Mouse (Mus musculus) embryonic facial prominence, embryonic 15.5 days (tissue): Measurements from ENCODE around the gene Elof1. TPM values are rescaled to one million over a fixed set of nuclear protein-coding genes. Genes with fewer than 3 reads are reported as not detected.

Source experiments
- ATAC-seq: fragments of 200-750 bp; cut with Nextera tagmentation; 2 replicates; pipeline ENCODE4 v1.8.0; 2017; ENCODE audit warnings: low read depth, moderate TSS enrichment; ENCODE audit not compliant: insufficient number of reproducible peaks, low FRiP score, low TSS enrichment
- H3K27ac ChIP-seq: fragments of 300-500 bp; sonication (generic); replicated peaks from 2 replicates; pipeline ENCODE4 v1.5.1; 2015; ENCODE audit warnings: mild to moderate bottlenecking, inconsistent platforms
- H3K27me3 ChIP-seq: fragments of 300-500 bp; sonication (generic); 2 replicates; pipeline ENCODE4 v1.6.1; 2015; ENCODE audit warnings: inconsistent platforms
- H3K36me3 ChIP-seq: fragments of 300-500 bp; sonication (generic); 2 replicates; pipeline ENCODE4 v1.6.1; 2015; ENCODE audit warnings: mild to moderate bottlenecking, inconsistent platforms
- H3K4me1 ChIP-seq: fragments of 300-500 bp; sonication (generic); 2 replicates; pipeline ENCODE4 v1.6.1; 2015; ENCODE audit warnings: inconsistent platforms
- H3K4me2 ChIP-seq: fragments of 300-500 bp; sonication (generic); replicated peaks from 2 replicates; pipeline ENCODE4 v1.6.1; 2015; ENCODE audit warnings: mild to moderate bottlenecking, inconsistent platforms
- H3K4me3 ChIP-seq: fragments of 300-500 bp; sonication (generic); replicated peaks from 2 replicates; pipeline ENCODE4 v1.5.1; 2015; ENCODE audit warnings: mild to moderate bottlenecking, inconsistent platforms
- H3K9ac ChIP-seq: fragments of 300-500 bp; sonication (generic); 2 replicates; pipeline ENCODE4 v1.6.1; 2015; ENCODE audit warnings: inconsistent platforms
- H3K9me3 ChIP-seq: fragments of 300-500 bp; sonication (generic); replicated peaks from 2 replicates; pipeline ENCODE4 v1.6.1; 2016; ENCODE audit warnings: inconsistent platforms
- WGBS: fragments of 180-500 bp; shearing (Covaris S2); methylation state at CpG from one replicate; pipeline ENCODE4 v1.1.7; 2015; 5-methylcytosine and 5-hydroxymethylcytosine counted together
- polyA plus RNA-seq: library from polyadenylated mRNA; unstranded; fragments of >200 nt; fragmentation: Nextera tagmentation; extraction: Ambion mirVana; gene quantifications from 2 replicates; pipeline ENCODE4 v1.2.1, GENCODE M21; 2015

Gene Elof1
- polyA plus RNA-seq: 202 and 226 TPM in 2 replicates

- Histone ChIP-seq H3K4me3 (peak within 1 kb of the TSS; percentile 90), H3K9ac (peak within 1 kb of the TSS; percentile 95), H3K27ac (peak within 1 kb of the TSS; percentile 82), H3K36me3 (peaks cover 22% of the 10 kb centered on the region), H3K9me3 (no peaks in the 10 kb centered on the region), H3K27me3 (no peaks in the 10 kb centered on the region), H3K4me1 (peaks cover 15% of the 10 kb centered on the region), H3K4me2 (peak within 1 kb of the TSS; percentile 85)
- peak; percentile 89 for ATAC-seq
- under 1% methylated on average over 52 of the region's 52 CpGs for WGBS
Measured at GRCm38 (mm10) chr9:22116740-22117426, at the start of gene Elof1. Gene Elof1, minus strand, starts transcription at chr9:22117172.

- no peaks in the 10 kb centered on the region for H3K36me3 ChIP-seq
- ATAC-seq: no peak
- no peak overlapping the region for H3K9ac ChIP-seq
- H3K27me3 ChIP-seq: no peaks in the 10 kb centered on the region
- no peak overlapping the region for H3K4me3 ChIP-seq
- WGBS: 91% methylated on average over 10 of the region's 10 CpGs
- H3K4me2 ChIP-seq: no peak overlapping the region
- H3K9me3 ChIP-seq: 0 out of 2 replicates have a peak, but pooled peaks cover 6% of the 10 kb centered on the region
- H3K4me1 ChIP-seq: no peaks in the 10 kb centered on the region
- H3K27ac ChIP-seq: no peak overlapping the region
Measured at GRCm38 (mm10) chr9:22166686-22167085, 49.7 kb upstream of the Elof1 start.

DNA sequence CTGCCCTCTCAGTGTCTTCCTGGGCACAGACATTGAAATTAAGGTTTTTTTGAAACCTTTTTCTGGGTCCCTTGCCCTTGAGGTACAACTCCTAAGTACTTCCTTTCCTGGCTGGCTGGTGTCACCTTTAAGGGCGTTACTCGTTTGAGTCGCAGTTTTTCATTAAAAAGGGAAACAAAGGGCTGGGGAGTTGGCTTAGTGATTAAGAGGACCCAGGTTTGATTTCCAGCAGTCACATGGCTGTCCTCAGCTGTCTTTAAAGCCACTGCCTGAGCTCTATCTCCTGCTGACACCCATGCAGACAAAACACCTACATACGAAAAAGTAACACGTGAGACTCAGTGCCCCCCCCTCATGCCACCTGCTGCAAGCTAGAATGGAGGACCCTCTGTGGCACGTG lies 49.0 kb upstream of the Elof1 start:
- Histone ChIP-seq H3K27me3 (no peaks in the 10 kb centered on the region), H3K27ac (no peak overlapping the region), H3K36me3 (no peaks in the 10 kb centered on the region), H3K4me2 (no peak overlapping the region), H3K9ac (no peak overlapping the region), H3K4me1 (no peaks in the 10 kb centered on the region), H3K4me3 (no peak overlapping the region), H3K9me3 (0 out of 2 replicates have a peak, but pooled peaks cover 6% of the 10 kb centered on the region)
- no peak for ATAC-seq
- WGBS: 48% methylated on average over 6 of the region's 6 CpGs

DNA sequence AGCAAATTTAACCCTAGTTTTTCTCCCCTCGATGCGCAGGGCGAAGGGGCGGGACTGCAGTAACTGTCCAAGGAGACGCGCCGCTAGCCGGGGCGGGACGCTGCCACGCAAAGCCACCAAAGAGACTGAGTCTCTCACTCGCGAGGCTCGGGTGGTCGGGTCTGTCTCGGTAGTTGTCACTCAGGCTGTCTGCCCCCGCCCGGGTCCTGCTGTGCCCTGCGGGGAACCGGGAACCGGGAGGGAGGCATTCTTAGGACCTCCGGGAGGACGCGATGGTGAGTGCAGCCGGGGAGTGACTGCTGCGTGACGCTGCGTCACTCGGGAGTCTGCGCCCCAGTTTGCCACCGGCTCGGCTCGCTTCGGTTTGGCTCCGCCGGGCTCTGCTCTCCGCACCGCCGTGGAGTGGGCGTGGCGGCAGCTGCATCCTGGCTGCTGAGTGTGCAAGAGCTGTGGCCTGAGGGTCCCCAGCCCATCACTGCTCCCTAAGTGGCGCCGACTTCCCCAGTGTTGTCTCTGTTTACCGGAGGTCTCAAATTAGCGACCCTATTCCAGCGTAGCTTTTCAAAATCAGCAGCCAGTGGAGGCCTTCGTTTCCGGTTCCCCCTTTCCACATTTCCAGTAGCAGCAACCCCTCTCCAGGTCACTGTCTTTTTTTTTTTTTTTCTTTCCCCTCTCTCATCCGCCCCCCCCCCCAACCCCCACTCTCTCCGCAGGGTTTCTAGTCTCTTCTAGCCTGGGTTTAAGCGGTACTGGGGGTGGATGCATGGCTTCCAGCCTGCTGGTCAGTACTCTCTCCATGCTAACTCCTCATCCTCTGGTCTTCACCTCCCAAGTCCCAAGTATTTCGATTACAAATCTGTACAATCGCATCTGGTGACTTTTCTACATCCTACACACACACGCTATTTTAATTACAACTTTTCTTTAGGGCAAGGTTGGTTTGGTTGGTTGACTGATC lies 48.0 kb upstream of the Elof1 start:
- Histone ChIP-seq H3K36me3 (no peaks in the 10 kb centered on the region), H3K4me2 (peak overlapping the region; percentile 93), H3K27me3 (no peaks in the 10 kb centered on the region), H3K4me3 (peak overlapping the region; percentile 59), H3K27ac (no peak overlapping the region; the same call in 1 of the 2 replicates), H3K9me3 (0 out of 2 replicates have a peak, but pooled peaks cover 6% of the 10 kb centered on the region), H3K9ac (peak overlapping the region; percentile 63), H3K4me1 (no peaks in the 10 kb centered on the region)
- WGBS: 2% methylated on average over 54 of the region's 54 CpGs
- peak; percentile 69; the same call in 1 of the 2 replicates for ATAC-seq

GRCm38 (mm10) chr9:22162912-22163311 lies 45.9 kb upstream of the Elof1 start:
- WGBS: 79% methylated on average over 7 of the region's 7 CpGs
- H3K4me1 ChIP-seq: peaks cover 3% of the 10 kb centered on the region; the same call in 1 of the 2 replicates
- H3K9ac ChIP-seq: no peak overlapping the region
- no peak overlapping the region for H3K4me3 ChIP-seq
- no peak overlapping the region for H3K4me2 ChIP-seq
- no peak overlapping the region for H3K27ac ChIP-seq
- 0 out of 2 replicates have a peak, but pooled peaks cover 6% of the 10 kb centered on the region for H3K9me3 ChIP-seq
- no peak for ATAC-seq
- no peaks in the 10 kb centered on the region for H3K27me3 ChIP-seq
- H3K36me3 ChIP-seq: 0 out of 2 replicates have a peak, but pooled peaks cover 9% of the 10 kb centered on the region

GRCm38 (mm10) chr9:22162305-22162704 lies 45.3 kb upstream of the Elof1 start:
- H3K4me2 ChIP-seq: no peak overlapping the region
- no peak overlapping the region for H3K4me3 ChIP-seq
- no peak overlapping the region for H3K9ac ChIP-seq
- 81% methylated on average over 9 of the region's 9 CpGs for WGBS
- H3K27ac ChIP-seq: no peak overlapping the region
- no peak for ATAC-seq
- H3K27me3 ChIP-seq: no peaks in the 10 kb centered on the region
- H3K4me1 ChIP-seq: peaks cover 9% of the 10 kb centered on the region
- 0 out of 2 replicates have a peak, but pooled peaks cover 10% of the 10 kb centered on the region for H3K36me3 ChIP-seq
- H3K9me3 ChIP-seq: 0 out of 2 replicates have a peak, but pooled peaks cover 6% of the 10 kb centered on the region

- Histone ChIP-seq H3K36me3 (0 out of 2 replicates have a peak, but pooled peaks cover 10% of the 10 kb centered on the region), H3K27me3 (no peaks in the 10 kb centered on the region), H3K27ac (no peak overlapping the region), H3K9ac (no peak overlapping the region), H3K9me3 (no peaks in the 10 kb centered on the region), H3K4me2 (no peak overlapping the region), H3K4me3 (no peak overlapping the region), H3K4me1 (peaks cover 13% of the 10 kb centered on the region)
- no peak for ATAC-seq
- 32% methylated on average over 6 of the region's 6 CpGs for WGBS
Measured at GRCm38 (mm10) chr9:22161299-22161698, 44.3 kb upstream of the Elof1 start.

- Histone ChIP-seq H3K36me3 (0 out of 2 replicates have a peak, but pooled peaks cover 10% of the 10 kb centered on the region), H3K27me3 (no peaks in the 10 kb centered on the region), H3K4me1 (peaks cover 21% of the 10 kb centered on the region), H3K4me2 (peak overlapping the region; percentile 70), H3K9ac (peak overlapping the region; percentile 88; the same call in 1 of the 2 replicates), H3K4me3 (peak overlapping the region; percentile 80), H3K27ac (no peak overlapping the region), H3K9me3 (no peaks in the 10 kb centered on the region)
- 71% methylated on average over 34 of the region's 34 CpGs for WGBS
- no peak for ATAC-seq
Measured at GRCm38 (mm10) chr9:22157516-22158265, 40.7 kb upstream of the Elof1 start.

- Histone ChIP-seq H3K4me2 (peak within 1 kb of the TSS; percentile 70), H3K4me3 (peak within 1 kb of the TSS; percentile 80), H3K9me3 (no peaks in the 10 kb centered on the region), H3K9ac (peak within 1 kb of the TSS; percentile 88), H3K36me3 (0 out of 2 replicates have a peak, but pooled peaks cover 10% of the 10 kb centered on the region), H3K27ac (peak within 1 kb of the TSS; percentile 95), H3K27me3 (no peaks in the 10 kb centered on the region), H3K4me1 (peaks cover 21% of the 10 kb centered on the region)
- under 1% methylated on average over 65 of the region's 65 CpGs for WGBS
- peak; percentile 99 for ATAC-seq
Measured at GRCm38 (mm10) chr9:22156497-22157245, 39.7 kb upstream of the Elof1 start, which contains the start of gene Pigyl. Gene Pigyl, plus strand, starts transcription at chr9:22156846.

DNA sequence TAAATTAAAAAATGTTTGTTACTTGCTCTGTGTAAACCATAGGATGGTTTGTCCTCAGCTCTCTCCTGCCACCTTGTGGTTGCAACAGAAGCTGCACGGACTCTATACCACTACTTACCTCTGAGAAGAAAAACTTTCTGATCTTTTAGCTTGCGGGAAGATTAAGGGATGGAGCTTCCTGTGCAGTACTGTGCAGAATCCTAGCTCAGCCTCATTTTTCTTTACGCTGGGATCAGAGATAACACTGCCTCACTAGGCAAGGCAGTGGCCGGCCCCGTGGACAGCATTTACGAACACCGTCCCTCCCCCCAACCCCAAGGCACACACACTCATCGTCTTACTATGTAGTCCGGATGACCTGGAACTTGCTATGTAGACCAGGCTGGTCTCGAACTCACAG lies 38.6 kb upstream of the Elof1 start:
- 18% methylated on average over 10 of the region's 10 CpGs for WGBS
- H3K9ac ChIP-seq: no peak overlapping the region
- H3K9me3 ChIP-seq: no peaks in the 10 kb centered on the region
- H3K4me3 ChIP-seq: peak overlapping the region; percentile 21
- H3K4me1 ChIP-seq: peaks cover 21% of the 10 kb centered on the region
- 0 out of 2 replicates have a peak, but pooled peaks cover 10% of the 10 kb centered on the region for H3K36me3 ChIP-seq
- H3K4me2 ChIP-seq: peak overlapping the region; percentile 70
- no peak for ATAC-seq
- H3K27me3 ChIP-seq: no peaks in the 10 kb centered on the region
- no peak overlapping the region; the same call in 1 of the 2 replicates for H3K27ac ChIP-seq
